Mouse (Mus musculus) splenic B cell, adult 2 months (primary cell): Measurements from ENCODE around the gene Cotl1.

Experiments used
- DNase-seq: peaks from one replicate; pipeline ENCODE4 v3.0.0-alpha.2; 2011; ENCODE audit warnings: low read depth, low spot score
- H3K27me3 ChIP-seq: 2 replicates; pipeline ENCODE4 v1.6.1; 2012; ENCODE audit warnings: mild to moderate bottlenecking, low read length, moderate library complexity, mixed read lengths; ENCODE audit not compliant: control insufficient read depth, poor library complexity, insufficient read depth, severe bottlenecking
- H3K36me3 ChIP-seq: 2 replicates; pipeline ENCODE4 v1.6.1; 2012; ENCODE audit warnings: mild to moderate bottlenecking, low read length, moderate library complexity, mixed read lengths; ENCODE audit not compliant: control insufficient read depth, poor library complexity, insufficient read depth, severe bottlenecking

Cotl1 gene

GRCm38 (mm10) chr8:119817446-119817845 is 22.9 kb downstream of the Cotl1 start:
- no peak for DNase-seq
- no peaks in the 10 kb centered on the region for H3K27me3 ChIP-seq
- peaks cover 21% of the 10 kb centered on the region for H3K36me3 ChIP-seq

- Histone ChIP-seq H3K36me3 (peaks cover 18% of the 10 kb centered on the region), H3K27me3 (no peaks in the 10 kb centered on the region)
- DNase-seq = no peak
Observed at GRCm38 (mm10) chr8:119816219-119816618, 24.1 kb downstream of the Cotl1 start.

GRCm38 (mm10) chr8:119812650-119813431 is 27.5 kb downstream of the Cotl1 start:
- no peaks in the 10 kb centered on the region for H3K27me3 ChIP-seq
- peak; percentile 77 for DNase-seq
- peaks cover 12% of the 10 kb centered on the region for H3K36me3 ChIP-seq

GRCm38 (mm10) chr8:119811925-119812324 is 28.4 kb downstream of the Cotl1 start:
- peaks cover 12% of the 10 kb centered on the region for H3K36me3 ChIP-seq
- DNase-seq = peak; percentile 82
- H3K27me3 ChIP-seq = no peaks in the 10 kb centered on the region

- no peak for DNase-seq
- peaks cover 9% of the 10 kb centered on the region for H3K36me3 ChIP-seq
Observed at GRCm38 (mm10) chr8:119810953-119811499, 29.3 kb downstream of the Cotl1 start.

GRCm38 (mm10) chr8:119810127-119810868 is 30.0 kb downstream of the Cotl1 start:
- Histone ChIP-seq H3K36me3 (peaks cover 9% of the 10 kb centered on the region), H3K27me3 (no peaks in the 10 kb centered on the region)
- DNase-seq = no peak

More at GRCm38 (mm10) chr8:119810953-119811499, 29.3 kb downstream of the Cotl1 start:
- no peaks in the 10 kb centered on the region for H3K27me3 ChIP-seq

GRCm38 (mm10) chr8:119809620-119810019 is 30.7 kb downstream of the Cotl1 start:
- H3K27me3 ChIP-seq = no peaks in the 10 kb centered on the region
- no peak for DNase-seq
- H3K36me3 ChIP-seq = peaks cover 9% of the 10 kb centered on the region

- no peak for DNase-seq
- Histone ChIP-seq H3K27me3 (no peaks in the 10 kb centered on the region), H3K36me3 (peaks cover 7% of the 10 kb centered on the region)
Observed at GRCm38 (mm10) chr8:119807687-119808086, 32.7 kb downstream of the Cotl1 start.

GRCm38 (mm10) chr8:119806422-119807263 is 33.7 kb downstream of the Cotl1 start:
- DNase-seq = peak; percentile 90
- peaks cover 7% of the 10 kb centered on the region for H3K36me3 ChIP-seq
- no peaks in the 10 kb centered on the region for H3K27me3 ChIP-seq

GRCm38 (mm10) chr8:119805275-119805674 is 35.1 kb downstream of the Cotl1 start:
- Histone ChIP-seq H3K27me3 (no peaks in the 10 kb centered on the region), H3K36me3 (peaks cover 7% of the 10 kb centered on the region)
- no peak for DNase-seq

- peak; percentile 51 for DNase-seq
- Histone ChIP-seq H3K36me3 (no peaks in the 10 kb centered on the region), H3K27me3 (no peaks in the 10 kb centered on the region)
Observed at GRCm38 (mm10) chr8:119802592-119802991, 37.8 kb downstream of the Cotl1 start.

- no peak for DNase-seq
- Histone ChIP-seq H3K27me3 (no peaks in the 10 kb centered on the region), H3K36me3 (no peaks in the 10 kb centered on the region)
Observed at GRCm38 (mm10) chr8:119801168-119801567, 39.2 kb downstream of the Cotl1 start.

GRCm38 (mm10) chr8:119798965-119799264 is 41.4 kb downstream of the Cotl1 start:
- no peak for DNase-seq
- Histone ChIP-seq H3K27me3 (no peaks in the 10 kb centered on the region), H3K36me3 (no peaks in the 10 kb centered on the region)

- H3K36me3 ChIP-seq = no peaks in the 10 kb centered on the region
- no peaks in the 10 kb centered on the region for H3K27me3 ChIP-seq
- DNase-seq = peak; percentile 82
Observed at GRCm38 (mm10) chr8:119798170-119798964, 42.0 kb downstream of the Cotl1 start.
